Mouse (Mus musculus): ENCODE measurements around the gene Ccdc84. TPM values are rescaled to one million over a fixed set of nuclear protein-coding genes. Genes with fewer than 3 reads are reported as not detected.
"Not testable (repeated sequence)": the region's sequence is repeated elsewhere in the genome, so short reads cannot be mapped to it uniquely, and the experiment has no call there.

Ccdc84 gene
- polyA plus RNA-seq, 1 experiment from 2014 or later = 27.1 TPM

DNA sequence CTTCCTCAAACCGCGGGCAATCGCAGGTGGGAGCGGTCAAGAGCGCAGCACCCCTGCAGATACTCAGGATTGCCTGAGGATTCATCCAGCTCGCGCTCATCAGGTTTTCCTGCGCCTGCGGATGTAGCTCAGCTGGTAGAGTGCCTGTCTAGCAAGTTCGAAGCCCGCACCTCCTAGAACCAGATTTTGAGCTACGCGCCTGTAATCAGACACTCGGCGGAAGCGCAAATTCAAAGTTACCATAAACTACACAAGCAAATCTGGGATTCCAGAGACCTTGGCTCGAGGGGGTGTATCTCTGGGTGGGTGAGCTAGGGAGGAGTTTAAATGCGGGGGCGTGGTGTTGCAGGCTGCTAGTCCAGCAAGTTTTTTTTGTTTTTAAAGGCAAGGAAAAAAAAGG lies 22.6 kb upstream of the Ccdc84 start, which contains the start of gene Foxr1:
Gene Foxr1 (minus strand): TSS at position 176 of the 400 bp plus-strand sequence.
- Histone ChIP-seq H3K27me3 (ENCODE audit: control insufficient read depth, insufficient read depth, low read length) (no peaks in the 10 kb centered on the region), H3K36me3 (ENCODE audit: control insufficient read depth, insufficient read depth, low read length) (no peaks in the 10 kb centered on the region), H3K4me3 (ENCODE audit: low read depth, low read length) (no peak within 1 kb of the TSS), H3K9me3 (ENCODE audit: control insufficient read depth, low read length) (no peaks in the 10 kb centered on the region), H3K27ac (replicated peaks; ENCODE audit: low read depth, low read length) (no peak within 1 kb of the TSS), H3K9ac (ENCODE audit: low read length) (no peak within 1 kb of the TSS), H3K4me1 (ENCODE audit: control insufficient read depth, insufficient read depth, low read length) (no peaks in the 10 kb centered on the region), H3K4me2 (ENCODE audit: low read depth, severe bottlenecking) (no peak within 1 kb of the TSS)
- 70% methylated on average over 19 of the region's 19 CpGs for WGBS
- DNase-seq (ENCODE audit: low spot score) = no peak
- ATAC-seq (ENCODE audit: insufficient number of reproducible peaks, low FRiP score, low TSS enrichment, low read depth) = no peak

DNA sequence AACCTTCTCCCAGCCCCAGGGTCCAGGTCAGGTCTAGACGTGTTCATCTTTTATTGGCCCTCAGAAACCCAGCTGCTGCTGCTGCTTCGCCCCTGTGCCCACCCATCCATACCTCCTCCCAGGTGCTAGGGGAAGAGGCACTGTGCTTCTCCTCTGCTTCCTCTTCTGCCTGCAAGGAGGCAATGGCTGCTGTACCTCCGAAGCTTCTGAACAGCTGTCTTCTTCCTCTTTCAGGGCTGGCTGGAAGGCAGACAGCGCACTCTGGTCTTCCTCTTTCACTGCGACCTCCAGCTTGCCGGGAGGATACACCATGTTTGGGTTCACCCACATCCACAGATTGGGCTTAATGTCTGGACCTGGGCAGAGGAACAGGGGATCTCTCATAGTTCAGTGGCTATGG lies 17.4 kb upstream of the Ccdc84 start:
- Histone ChIP-seq H3K4me3 (ENCODE audit: low read depth, low read length) (no peak overlapping the region), H3K4me1 (ENCODE audit: control insufficient read depth, insufficient read depth, low read length) (no peaks in the 10 kb centered on the region), H3K27me3 (ENCODE audit: control insufficient read depth, insufficient read depth, low read length) (no peaks in the 10 kb centered on the region), H3K9ac (ENCODE audit: low read length) (no peak overlapping the region), H3K36me3 (ENCODE audit: control insufficient read depth, insufficient read depth, low read length) (no peaks in the 10 kb centered on the region), H3K27ac (replicated peaks; ENCODE audit: low read depth, low read length) (no peak overlapping the region), H3K4me2 (ENCODE audit: low read depth, severe bottlenecking) (no peak overlapping the region), H3K9me3 (ENCODE audit: control insufficient read depth, low read length) (no peaks in the 10 kb centered on the region)
- DNase-seq (ENCODE audit: low spot score) (no peak), ATAC-seq (ENCODE audit: insufficient number of reproducible peaks, low FRiP score, low TSS enrichment, low read depth) (no peak)
- WGBS = 82% methylated on average over 6 of the region's 6 CpGs

DNA sequence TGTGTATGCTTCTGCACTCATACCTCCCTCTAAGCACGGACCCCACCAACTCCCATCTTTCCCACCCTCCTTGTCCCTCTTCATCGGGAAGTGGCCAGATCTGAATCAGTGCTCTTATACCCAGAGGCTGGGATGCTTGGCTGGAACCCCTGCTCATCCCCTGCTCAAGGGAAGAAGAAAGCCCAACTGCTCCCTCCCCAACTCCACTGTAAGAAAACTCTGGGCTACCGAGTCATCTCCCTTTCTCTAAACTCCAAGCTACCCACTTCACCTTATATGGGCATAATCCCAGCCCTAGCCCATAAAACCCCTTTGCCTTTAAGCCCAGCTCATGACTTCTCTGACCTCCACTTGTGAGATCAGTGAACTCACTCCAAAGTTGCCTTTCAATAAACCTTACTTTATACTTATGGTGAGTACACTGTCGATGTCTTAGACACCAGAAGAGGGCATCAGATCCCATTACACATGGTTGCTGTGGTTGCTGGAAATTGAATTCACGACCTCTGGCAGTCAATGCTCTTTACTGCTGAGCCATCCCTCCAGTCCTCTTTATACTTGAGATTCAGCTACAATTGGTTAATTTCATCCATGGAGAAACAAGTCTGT lies 14.3 kb upstream of the Ccdc84 start:
- H3K36me3 ChIP-seq (ENCODE audit: control insufficient read depth, insufficient read depth, low read length) = no peaks in the 10 kb centered on the region
- no peak overlapping the region for H3K27ac ChIP-seq (replicated peaks; ENCODE audit: low read depth, low read length)
- H3K9me3 ChIP-seq (ENCODE audit: control insufficient read depth, low read length) = no peaks in the 10 kb centered on the region
- H3K4me3 ChIP-seq (ENCODE audit: low read depth, low read length) = no peak overlapping the region
- H3K4me1 ChIP-seq (ENCODE audit: control insufficient read depth, insufficient read depth, low read length) = no peaks in the 10 kb centered on the region
- DNase-seq (ENCODE audit: low spot score) (no peak), ATAC-seq (ENCODE audit: insufficient number of reproducible peaks, low FRiP score, low TSS enrichment, low read depth) (no peak)
- WGBS = 45% methylated on average over 5 of the region's 5 CpGs
- no peak overlapping the region for H3K9ac ChIP-seq (ENCODE audit: low read length)
- H3K27me3 ChIP-seq (ENCODE audit: control insufficient read depth, insufficient read depth, low read length) = no peaks in the 10 kb centered on the region
- H3K4me2 ChIP-seq (ENCODE audit: low read depth, severe bottlenecking) = no peak overlapping the region

DNA sequence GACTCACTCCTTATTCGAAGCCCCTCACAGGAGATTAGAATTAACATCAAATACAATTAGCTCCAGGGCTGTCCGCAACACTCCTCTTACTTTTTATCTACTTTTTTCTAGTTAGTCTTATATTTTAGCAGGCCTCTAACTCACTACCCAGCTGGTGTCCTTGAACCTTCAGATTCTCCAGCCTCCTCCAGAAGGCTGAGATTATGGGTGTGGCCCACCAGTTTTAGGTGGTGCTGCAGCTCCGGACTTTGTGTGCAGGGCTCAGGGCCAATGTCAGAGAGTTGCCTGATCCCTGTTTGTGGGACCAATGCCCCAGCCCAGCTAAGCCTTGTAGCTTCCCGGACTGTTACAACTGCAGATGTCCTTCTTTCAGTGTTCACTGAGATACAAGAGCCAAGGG lies 5.2 kb upstream of the Ccdc84 start:
- Histone ChIP-seq H3K36me3 (ENCODE audit: control insufficient read depth, insufficient read depth, low read length) (no peaks in the 10 kb centered on the region), H3K4me3 (ENCODE audit: low read depth, low read length) (no peak overlapping the region), H3K4me1 (ENCODE audit: control insufficient read depth, insufficient read depth, low read length) (no peaks in the 10 kb centered on the region), H3K27ac (replicated peaks; ENCODE audit: low read depth, low read length) (no peak overlapping the region), H3K9me3 (ENCODE audit: control insufficient read depth, low read length) (no peaks in the 10 kb centered on the region), H3K27me3 (ENCODE audit: control insufficient read depth, insufficient read depth, low read length) (no peaks in the 10 kb centered on the region), H3K9ac (ENCODE audit: low read length) (no peak overlapping the region), H3K4me2 (ENCODE audit: low read depth, severe bottlenecking) (no peak overlapping the region)
- ATAC-seq (ENCODE audit: insufficient number of reproducible peaks, low FRiP score, low TSS enrichment, low read depth) (no peak), DNase-seq (ENCODE audit: low spot score) (no peak)
- WGBS = 94% methylated on average over 4 of the region's 4 CpGs

DNA sequence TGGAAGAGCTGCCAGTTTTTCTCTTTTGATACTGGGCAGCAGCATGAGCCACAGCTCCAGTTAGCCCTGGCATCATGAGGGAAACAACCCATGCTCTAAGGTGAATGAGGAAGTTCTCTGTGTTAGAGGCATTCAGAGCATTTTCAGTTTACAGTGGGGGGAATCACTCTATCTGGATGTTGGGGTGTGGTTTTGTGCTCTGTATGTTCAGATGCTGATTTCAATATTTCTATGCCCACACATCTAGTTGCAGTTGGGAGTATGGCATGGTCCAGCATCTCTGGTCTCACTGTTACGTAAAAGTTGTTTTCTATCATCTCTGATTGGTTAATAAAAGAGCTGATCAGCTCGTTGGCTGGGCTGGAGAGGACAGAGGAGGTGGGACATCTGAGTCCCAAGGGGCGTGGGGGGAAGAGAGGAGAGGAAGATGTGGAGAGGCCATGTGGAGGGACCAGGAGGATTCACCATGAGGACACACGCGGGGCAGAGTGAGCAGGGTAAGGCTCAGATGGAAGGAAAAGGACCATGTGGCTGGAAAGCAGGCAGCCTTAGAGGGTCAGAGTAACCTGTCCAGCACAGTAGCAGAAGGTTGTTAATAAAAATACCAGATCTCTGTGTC lies 2.0 kb upstream of the Ccdc84 start:
- H3K27ac ChIP-seq (replicated peaks; ENCODE audit: low read depth, low read length) = no peak overlapping the region
- no peak overlapping the region for H3K4me3 ChIP-seq (ENCODE audit: low read depth, low read length)
- ATAC-seq (ENCODE audit: insufficient number of reproducible peaks, low FRiP score, low TSS enrichment, low read depth) = no peak
- no peaks in the 10 kb centered on the region for H3K36me3 ChIP-seq (ENCODE audit: control insufficient read depth, insufficient read depth, low read length)
- H3K27me3 ChIP-seq (ENCODE audit: control insufficient read depth, insufficient read depth, low read length) = no peaks in the 10 kb centered on the region
- no peak overlapping the region for H3K9ac ChIP-seq (ENCODE audit: low read length)
- H3K4me1 ChIP-seq (ENCODE audit: control insufficient read depth, insufficient read depth, low read length) = peaks cover 7% of the 10 kb centered on the region
- no peak overlapping the region for H3K4me2 ChIP-seq (ENCODE audit: low read depth, severe bottlenecking)
- 71% methylated on average over 5 of the region's 5 CpGs for WGBS
- no peak for DNase-seq (ENCODE audit: low spot score)
- no peaks in the 10 kb centered on the region for H3K9me3 ChIP-seq (ENCODE audit: control insufficient read depth, low read length)

DNA sequence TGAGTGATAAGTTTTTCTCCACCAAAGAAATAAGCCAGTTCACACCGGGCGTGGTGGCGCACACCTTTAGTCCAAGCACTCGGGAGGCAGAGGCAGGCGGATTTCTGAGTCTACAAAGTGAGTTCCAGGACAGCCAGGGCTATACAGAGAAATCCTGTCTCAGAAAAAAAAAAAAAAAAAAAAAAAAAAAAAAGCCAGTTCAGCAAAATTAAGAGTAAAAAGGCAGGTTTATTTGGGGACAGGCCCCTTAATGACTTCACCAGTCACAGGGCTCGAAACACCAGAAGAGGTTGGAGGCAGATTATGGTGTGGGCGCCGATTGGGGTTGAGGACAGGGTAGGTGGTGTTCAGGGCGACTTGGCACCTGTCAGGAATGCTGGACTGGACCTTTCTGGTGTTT lies 1.4 kb upstream of the Ccdc84 start:
- not testable (repeated sequence) for ATAC-seq (ENCODE audit: insufficient number of reproducible peaks, low FRiP score, low TSS enrichment, low read depth); H3K4me1 ChIP-seq (ENCODE audit: control insufficient read depth, insufficient read depth, low read length); H3K4me2 ChIP-seq (ENCODE audit: low read depth, severe bottlenecking); H3K27ac ChIP-seq (replicated peaks; ENCODE audit: low read depth, low read length); H3K27me3 ChIP-seq (ENCODE audit: control insufficient read depth, insufficient read depth, low read length); H3K4me3 ChIP-seq (ENCODE audit: low read depth, low read length); H3K36me3 ChIP-seq (ENCODE audit: control insufficient read depth, insufficient read depth, low read length); DNase-seq (ENCODE audit: low spot score); H3K9me3 ChIP-seq (ENCODE audit: control insufficient read depth, low read length); H3K9ac ChIP-seq (ENCODE audit: low read length)
- WGBS = 94% methylated on average over 9 of the region's 9 CpGs

DNA sequence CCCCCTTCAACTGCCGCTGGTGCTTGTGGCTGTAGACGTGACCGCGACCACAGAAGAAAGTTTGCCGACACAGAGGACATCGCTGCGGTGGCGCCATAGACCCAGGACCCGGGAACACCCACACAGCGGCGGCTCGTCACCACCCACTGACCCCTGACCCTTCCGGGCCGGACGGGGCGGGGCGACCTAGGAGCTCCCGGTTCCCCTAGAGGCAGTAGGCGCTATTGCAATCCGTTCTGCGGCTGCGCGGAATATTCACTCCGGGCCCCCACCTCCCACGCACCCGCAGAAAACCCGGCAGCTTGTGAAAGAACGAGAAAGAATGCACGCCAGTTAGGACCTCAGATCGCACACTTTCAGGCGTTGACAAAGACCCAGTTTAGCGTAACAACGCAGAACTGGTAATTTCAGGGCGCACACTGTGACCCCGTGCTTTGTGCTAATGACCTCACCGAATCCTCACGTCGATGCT lies 441 bp downstream of the Ccdc84 start:
- Histone ChIP-seq H3K27me3 (ENCODE audit: control insufficient read depth, insufficient read depth, low read length) (no peaks in the 10 kb centered on the region), H3K27ac (replicated peaks; ENCODE audit: low read depth, low read length) (peak overlapping the region; percentile 42; the same call in 1 of the 2 replicates), H3K4me2 (ENCODE audit: low read depth, severe bottlenecking) (peak overlapping the region; percentile 93), H3K9me3 (ENCODE audit: control insufficient read depth, low read length) (no peaks in the 10 kb centered on the region), H3K9ac (ENCODE audit: low read length) (peak overlapping the region; percentile 72), H3K36me3 (ENCODE audit: control insufficient read depth, insufficient read depth, low read length) (peaks cover 6% of the 10 kb centered on the region; the same call in 1 of the 2 replicates), H3K4me1 (ENCODE audit: control insufficient read depth, insufficient read depth, low read length) (peaks cover 7% of the 10 kb centered on the region), H3K4me3 (ENCODE audit: low read depth, low read length) (peak overlapping the region; percentile 88)
- WGBS = under 1% methylated on average over 38 of the region's 38 CpGs
- DNase-seq (ENCODE audit: low spot score) (peak; percentile 96), ATAC-seq (ENCODE audit: insufficient number of reproducible peaks, low FRiP score, low TSS enrichment, low read depth) (peak; percentile 94)

DNA sequence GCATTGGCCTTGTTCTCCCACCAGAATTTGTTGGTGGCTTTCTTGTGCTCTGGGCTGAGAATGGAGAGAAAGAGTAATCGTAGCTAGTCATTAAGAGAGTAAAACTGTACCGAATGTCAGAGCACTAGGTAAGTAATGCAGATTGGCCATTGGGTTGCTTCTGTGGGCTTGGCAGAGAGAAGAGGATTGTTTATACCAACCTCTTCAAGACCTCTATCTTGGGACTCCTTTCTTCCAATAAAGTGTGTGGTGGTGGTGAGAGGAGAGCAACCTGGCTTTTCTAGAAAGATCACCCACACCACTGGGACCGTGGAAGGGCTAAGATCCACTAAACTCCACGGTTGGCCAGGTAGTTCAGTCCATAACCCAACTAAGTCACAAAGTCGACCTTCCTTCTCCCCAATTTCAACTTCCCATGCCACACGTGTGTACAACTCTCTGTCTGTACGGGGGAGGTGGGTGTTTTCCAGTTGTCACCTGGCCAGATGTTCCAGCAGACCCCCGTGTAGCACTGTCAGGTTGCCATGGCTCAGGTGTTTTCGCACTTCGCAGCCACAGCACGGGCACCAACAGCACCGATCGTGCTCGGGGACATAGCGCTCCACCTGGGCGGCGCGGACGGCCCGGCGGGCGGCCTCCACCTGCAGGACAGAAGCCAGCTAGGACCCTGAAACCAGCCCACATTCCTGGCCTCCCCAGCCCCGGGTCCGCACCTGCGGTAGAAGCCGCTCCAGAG lies 1.0 kb downstream of the Ccdc84 start:
- Histone ChIP-seq H3K36me3 (ENCODE audit: control insufficient read depth, insufficient read depth, low read length) (peaks cover 8% of the 10 kb centered on the region; the same call in 1 of the 2 replicates), H3K4me2 (ENCODE audit: low read depth, severe bottlenecking) (peak overlapping the region; percentile 93), H3K4me3 (ENCODE audit: low read depth, low read length) (peak overlapping the region; percentile 88), H3K27ac (replicated peaks; ENCODE audit: low read depth, low read length) (peak overlapping the region; percentile 42; the same call in 1 of the 2 replicates), H3K9me3 (ENCODE audit: control insufficient read depth, low read length) (no peaks in the 10 kb centered on the region), H3K27me3 (ENCODE audit: control insufficient read depth, insufficient read depth, low read length) (no peaks in the 10 kb centered on the region), H3K4me1 (ENCODE audit: control insufficient read depth, insufficient read depth, low read length) (peaks cover 7% of the 10 kb centered on the region), H3K9ac (ENCODE audit: low read length) (peak overlapping the region; percentile 72)
- 7% methylated on average over 26 of the region's 26 CpGs for WGBS
- peak; percentile 59; the same call in 1 of the 2 replicates for ATAC-seq (ENCODE audit: insufficient number of reproducible peaks, low FRiP score, low TSS enrichment, low read depth)
- DNase-seq (ENCODE audit: low spot score) = no peak

Measured in limb, embryonic 11.5 days (tissue).